Mouse (Mus musculus) forebrain, embryonic 11.5 days (tissue): ENCODE data around the gene Gp1ba. TPM values are rescaled to one million over a fixed set of nuclear protein-coding genes. Genes with fewer than 3 reads are reported as not detected.

ENCODE experiments used
- ATAC-seq: fragments of 200-750 bp; cut with Nextera tagmentation; replicated peaks from 2 replicates; pipeline ENCODE4 v1.8.0; 2017; ENCODE audit warnings: moderate TSS enrichment; ENCODE audit not compliant: low FRiP score
- DNase-seq: peaks from one replicate; pipeline ENCODE4 v3.0.0-alpha.2; 2017; ENCODE audit warnings: low spot score
- H3K27ac ChIP-seq: fragments of 300-500 bp; sonication (generic); 2 replicates; pipeline ENCODE4 v1.5.1; 2014; ENCODE audit warnings: low read depth, low read length
- H3K27me3 ChIP-seq: fragments of 300-500 bp; sonication (generic); 2 replicates; pipeline ENCODE4 v1.6.1; 2014; ENCODE audit warnings: mild to moderate bottlenecking, low read length, mixed read lengths; ENCODE audit not compliant: control insufficient read depth, insufficient read depth
- H3K36me3 ChIP-seq: fragments of 300-500 bp; sonication (generic); 2 replicates; pipeline ENCODE4 v1.6.1; 2014; ENCODE audit warnings: mild to moderate bottlenecking, low read length, moderate library complexity, mixed read lengths; ENCODE audit not compliant: control insufficient read depth, insufficient read depth
- H3K4me1 ChIP-seq: fragments of 300-500 bp; sonication (generic); replicated peaks from 2 replicates; pipeline ENCODE4 v1.6.1; 2014; ENCODE audit warnings: low read length, mixed read lengths; ENCODE audit not compliant: control insufficient read depth, insufficient read depth
- H3K4me2 ChIP-seq: fragments of 300-500 bp; sonication (generic); 2 replicates; pipeline ENCODE4 v1.6.1; 2014; ENCODE audit warnings: low read depth, mild to moderate bottlenecking, low read length, moderate library complexity, mixed read lengths; ENCODE audit not compliant: severe bottlenecking
- H3K4me3 ChIP-seq: fragments of 300-500 bp; sonication (generic); 2 replicates; pipeline ENCODE4 v1.5.1; 2014; ENCODE audit warnings: low read depth, low read length
- H3K9ac ChIP-seq: fragments of 300-500 bp; sonication (generic); 2 replicates; pipeline ENCODE4 v1.6.1; 2014; ENCODE audit warnings: low read length
- H3K9me3 ChIP-seq: fragments of 300-500 bp; sonication (generic); 2 replicates; pipeline ENCODE4 v1.6.1; 2016; ENCODE audit warnings: low read length, mixed read lengths; ENCODE audit not compliant: control insufficient read depth
- WGBS: fragments of 180-500 bp; shearing (Covaris S2); extraction: QIAGEN DNeasy Blood & Tissue Kit; methylation state at CpG from one replicate; pipeline ENCODE4 v1.1.7; 2014; 5-methylcytosine and 5-hydroxymethylcytosine counted together
- polyA plus RNA-seq: library from polyadenylated mRNA; unstranded; fragments of >200 nt; fragmentation: Nextera tagmentation; extraction: Ambion mirVana; gene quantifications from 2 replicates; pipeline ENCODE4 v1.2.1, GENCODE M21; 2014

Gp1ba gene
- polyA plus RNA-seq, 1 experiment from 2014 or later = 1.1 TPM

DNA sequence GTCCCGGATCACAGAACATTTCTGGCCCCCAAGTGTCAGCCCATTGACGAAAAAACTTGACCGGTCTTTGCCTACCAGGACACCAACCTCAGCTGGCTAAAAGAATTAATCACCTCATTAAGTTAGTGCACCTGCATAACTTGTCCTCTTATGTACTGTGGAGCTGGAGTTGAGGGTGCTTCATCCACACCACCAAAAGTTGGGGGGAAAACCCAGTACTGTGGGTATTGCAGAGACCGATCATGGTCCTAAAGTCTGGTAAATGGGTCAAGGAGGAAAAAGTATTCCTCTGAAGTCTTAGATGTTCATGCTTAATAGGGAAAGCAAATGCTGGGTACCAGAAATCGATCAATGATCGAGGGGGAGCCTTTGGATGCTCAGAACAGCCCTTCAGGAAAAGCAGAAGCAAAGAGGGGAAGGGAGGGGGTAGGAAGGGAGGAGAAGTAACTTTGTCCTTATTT lies 14.0 kb downstream of the Gp1ba start:
- WGBS = 64% methylated on average over 6 of the region's 6 CpGs
- peak overlapping the region; percentile 98 for H3K9ac ChIP-seq
- H3K4me3 ChIP-seq = peak overlapping the region; percentile 99
- peaks cover 21% of the 10 kb centered on the region for H3K36me3 ChIP-seq
- no peaks in the 10 kb centered on the region for H3K9me3 ChIP-seq
- DNase-seq (peak; percentile 41), ATAC-seq (no peak)
- H3K4me1 ChIP-seq = peaks cover 35% of the 10 kb centered on the region
- H3K27me3 ChIP-seq = no peaks in the 10 kb centered on the region
- H3K4me2 ChIP-seq = peak overlapping the region; percentile 97
- peak overlapping the region; percentile 94 for H3K27ac ChIP-seq

DNA sequence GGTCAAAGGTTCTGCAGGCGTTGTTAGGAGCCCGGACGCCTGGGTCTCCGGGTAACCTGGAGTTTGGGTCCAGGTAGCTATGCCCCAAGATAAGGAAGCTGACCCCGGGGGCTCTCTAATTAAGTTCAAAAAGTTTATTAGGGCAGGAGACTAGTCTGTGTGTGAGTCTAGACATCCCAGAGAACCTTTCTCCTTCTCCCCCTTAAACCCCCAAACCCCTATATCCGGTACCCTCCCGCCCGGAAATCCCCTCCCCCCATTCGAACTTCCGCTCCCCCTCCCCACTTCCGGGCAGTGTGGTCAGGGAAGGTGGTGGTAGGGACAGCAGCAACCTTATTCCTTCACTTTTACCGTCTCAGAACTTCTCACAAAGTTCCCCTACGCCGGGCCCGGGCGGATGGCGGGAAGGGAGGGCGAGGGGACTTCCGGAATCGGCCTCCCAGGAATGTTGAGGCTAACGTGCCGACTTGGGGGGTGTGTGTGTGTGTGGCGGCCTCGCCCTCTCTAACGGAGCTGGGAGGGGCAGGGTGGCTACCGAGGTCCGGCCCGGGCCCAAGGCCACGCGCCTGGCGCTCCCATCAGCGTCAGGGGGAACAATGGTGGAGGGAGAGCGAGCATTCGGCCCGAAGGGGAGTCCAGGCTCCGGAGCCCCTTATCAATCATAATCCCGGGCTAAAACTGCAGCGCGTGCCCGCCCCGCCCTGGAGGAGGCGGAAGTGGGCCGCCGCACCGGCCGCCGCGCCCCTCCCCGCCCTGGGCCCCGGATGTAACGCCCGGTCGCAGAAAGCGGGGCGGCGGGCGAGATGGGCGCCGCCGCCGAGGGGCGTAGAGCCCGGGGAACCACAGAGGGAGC lies 14.6 kb downstream of the Gp1ba start:
- 1% methylated on average over 63 of the region's 63 CpGs for WGBS
- Histone ChIP-seq H3K4me1 (peaks cover 31% of the 10 kb centered on the region), H3K4me2 (peak overlapping the region; percentile 97), H3K9me3 (no peaks in the 10 kb centered on the region), H3K27ac (peak overlapping the region; percentile 94), H3K27me3 (no peaks in the 10 kb centered on the region), H3K36me3 (peaks cover 21% of the 10 kb centered on the region), H3K4me3 (peak overlapping the region; percentile 99), H3K9ac (peak overlapping the region; percentile 98)
- ATAC-seq (peak; percentile 58), DNase-seq (peak; percentile 86)

DNA sequence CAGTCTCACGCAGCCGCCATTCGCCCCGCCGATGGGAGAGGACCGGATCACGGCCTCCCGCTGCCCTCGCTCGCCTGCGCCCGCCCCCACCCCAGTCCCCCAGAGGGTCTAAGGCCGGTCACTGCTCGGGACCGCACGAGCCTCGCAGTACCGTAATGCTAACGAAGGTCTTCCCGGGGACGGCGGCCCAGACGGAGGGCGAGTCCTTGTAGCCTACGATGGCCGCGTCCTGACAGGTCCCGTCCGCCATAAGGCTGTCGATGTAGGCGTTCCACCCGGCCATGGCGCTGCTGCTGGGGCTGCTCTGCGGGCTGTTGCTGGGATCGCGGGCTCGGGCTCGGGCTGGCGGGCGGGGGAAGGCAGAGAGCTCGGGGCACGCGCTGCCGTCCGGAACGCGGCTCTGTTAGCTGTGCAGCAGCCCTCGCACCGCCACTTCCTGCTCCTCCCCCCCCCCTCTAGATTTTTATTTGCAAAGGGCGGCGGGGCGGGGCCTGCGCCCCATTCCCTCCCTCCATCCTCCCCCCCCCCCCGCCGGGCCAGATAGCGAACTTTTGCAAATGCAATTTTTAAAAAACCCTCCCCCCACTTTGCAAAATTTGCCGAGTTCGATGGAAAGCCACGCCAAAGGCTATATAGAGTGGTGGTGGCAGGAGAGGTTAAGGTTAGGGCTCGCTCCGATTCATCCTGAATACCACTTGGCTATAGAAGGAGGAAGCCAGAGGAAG lies 15.4 kb downstream of the Gp1ba start, which contains the start of gene Pfn1:
Pfn1 (minus strand) TSS at position 447 of the 725 bp plus-strand sequence.
- H3K4me1 ChIP-seq = peaks cover 29% of the 10 kb centered on the region
- peak within 1 kb of the TSS; percentile 99 for H3K4me3 ChIP-seq
- H3K36me3 ChIP-seq = peaks cover 18% of the 10 kb centered on the region
- no peaks in the 10 kb centered on the region for H3K27me3 ChIP-seq
- H3K9ac ChIP-seq = peak within 1 kb of the TSS; percentile 98
- no peaks in the 10 kb centered on the region for H3K9me3 ChIP-seq
- ATAC-seq (peak; percentile 38), DNase-seq (peak; percentile 92)
- peak within 1 kb of the TSS; percentile 97 for H3K4me2 ChIP-seq
- peak within 1 kb of the TSS; percentile 94 for H3K27ac ChIP-seq
- WGBS = under 1% methylated on average over 57 of the region's 61 CpGs

DNA sequence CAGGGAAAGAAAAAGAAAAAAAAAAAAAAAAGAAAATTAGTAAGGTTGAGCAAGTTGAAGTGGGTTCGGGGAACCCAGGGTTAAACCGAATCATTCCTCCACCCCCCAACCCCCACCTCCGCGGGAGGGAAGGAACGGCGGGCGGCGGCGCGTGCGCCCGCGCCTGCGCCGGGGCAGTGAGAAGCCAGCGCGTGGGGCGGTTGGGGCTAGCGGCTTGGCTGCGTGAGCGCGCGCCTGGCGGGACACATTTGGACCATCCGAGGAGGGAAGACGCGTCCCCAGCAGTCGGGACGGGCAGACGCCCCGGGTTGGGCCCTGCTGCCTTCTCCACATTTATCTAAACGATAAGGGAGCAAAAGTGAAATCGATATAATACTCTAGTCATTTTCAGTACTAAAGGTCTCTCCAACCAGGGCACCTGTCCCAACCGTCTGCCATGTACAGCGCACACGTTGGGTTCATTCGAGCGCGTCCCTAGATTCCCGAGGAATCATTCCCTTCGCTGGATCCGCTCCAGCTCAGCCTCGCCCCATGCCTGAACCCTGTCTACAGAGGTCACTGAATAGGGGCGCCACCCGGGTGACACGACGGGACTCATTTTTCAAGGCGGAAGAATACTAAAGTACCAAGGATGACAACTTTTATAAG lies 16.1 kb downstream of the Gp1ba start:
- H3K9me3 ChIP-seq = no peaks in the 10 kb centered on the region
- H3K4me3 ChIP-seq = peak overlapping the region; percentile 99
- peak overlapping the region; percentile 97 for H3K4me2 ChIP-seq
- WGBS = under 1% methylated on average over 48 of the region's 48 CpGs
- H3K4me1 ChIP-seq = peaks cover 29% of the 10 kb centered on the region
- no peaks in the 10 kb centered on the region for H3K27me3 ChIP-seq
- peak; percentile 48 for ATAC-seq
- H3K9ac ChIP-seq = peak overlapping the region; percentile 98
- peak; percentile 88 for DNase-seq
- peaks cover 12% of the 10 kb centered on the region for H3K36me3 ChIP-seq
- H3K27ac ChIP-seq = peak overlapping the region; percentile 94

DNA sequence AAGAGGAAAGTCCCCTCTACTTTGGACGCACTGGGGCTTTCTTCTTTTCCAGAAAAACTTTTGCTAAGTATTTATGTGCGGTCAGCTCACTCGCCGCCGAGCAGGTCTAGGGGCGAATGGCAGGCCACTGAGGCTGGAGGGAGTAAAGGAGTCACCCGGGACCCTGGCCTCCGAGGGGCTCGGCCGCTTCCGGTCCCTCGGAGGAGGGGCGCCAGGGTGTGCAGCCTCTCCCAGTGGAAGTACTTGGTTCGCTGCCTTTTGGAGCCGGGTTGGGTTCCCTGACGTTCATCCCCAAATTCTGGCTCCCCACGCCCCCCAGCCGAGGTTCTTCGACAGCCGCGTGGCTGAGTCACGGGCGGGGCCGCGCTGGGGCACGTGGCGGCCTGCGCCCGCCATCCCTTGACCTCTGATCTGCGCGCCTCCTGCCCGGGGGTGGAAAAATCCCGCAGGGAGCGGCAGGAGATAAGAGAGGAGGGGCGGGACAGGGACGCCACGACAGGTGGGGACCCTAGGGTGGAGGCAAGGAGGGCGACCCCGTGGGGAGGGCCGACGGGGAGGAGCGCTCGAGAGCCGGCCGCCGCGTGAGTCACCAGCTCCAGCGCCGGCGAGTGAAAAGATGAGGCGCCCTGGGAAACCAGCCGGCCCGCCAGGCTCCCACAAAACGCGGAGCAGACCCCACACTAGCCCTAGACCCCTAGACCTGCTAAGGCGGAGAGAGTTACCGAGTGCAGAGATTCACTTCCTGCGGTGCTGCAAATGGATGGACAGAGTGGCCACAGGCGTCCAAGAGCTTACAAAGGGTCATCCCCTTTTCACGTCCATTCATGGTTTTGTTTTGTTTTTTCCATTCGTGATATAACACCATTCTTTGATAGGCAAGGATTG lies 16.9 kb downstream of the Gp1ba start:
- Histone ChIP-seq H3K27ac (peak overlapping the region; percentile 94), H3K27me3 (no peaks in the 10 kb centered on the region), H3K9me3 (no peaks in the 10 kb centered on the region), H3K4me3 (peak overlapping the region; percentile 99), H3K36me3 (peaks cover 6% of the 10 kb centered on the region), H3K9ac (peak overlapping the region; percentile 98), H3K4me1 (peaks cover 26% of the 10 kb centered on the region), H3K4me2 (peak overlapping the region; percentile 97)
- WGBS = under 1% methylated on average over 61 of the region's 61 CpGs
- ATAC-seq = peak; percentile 48
- peak; percentile 86 for DNase-seq

- Histone ChIP-seq H3K9ac (peak overlapping the region; percentile 98), H3K36me3 (peaks cover 2% of the 10 kb centered on the region; the same call in 1 of the 2 replicates), H3K4me1 (peaks cover 25% of the 10 kb centered on the region), H3K27ac (peak overlapping the region; percentile 94; the same call in 1 of the 2 replicates), H3K9me3 (no peaks in the 10 kb centered on the region), H3K4me2 (peak overlapping the region; percentile 97), H3K4me3 (peak overlapping the region; percentile 99), H3K27me3 (no peaks in the 10 kb centered on the region)
- ATAC-seq (no peak; the same call in 1 of the 2 replicates), DNase-seq (peak; percentile 71)
- WGBS = 3% methylated on average over 16 of the region's 16 CpGs
Observed at GRCm38 (mm10) chr11:70656456-70656927, 17.6 kb downstream of the Gp1ba start.

- peaks cover 23% of the 10 kb centered on the region for H3K4me1 ChIP-seq
- H3K27me3 ChIP-seq = no peaks in the 10 kb centered on the region
- peak within 1 kb of the TSS; percentile 98 for H3K9ac ChIP-seq
- H3K27ac ChIP-seq = peak within 1 kb of the TSS; percentile 94; the same call in 1 of the 2 replicates
- no peaks in the 10 kb centered on the region for H3K9me3 ChIP-seq
- peaks cover under 1% of the 10 kb centered on the region; the same call in 1 of the 2 replicates for H3K36me3 ChIP-seq
- WGBS = 11% methylated on average over 3 of the region's 3 CpGs
- no peak for DNase-seq
- ATAC-seq = no peak
- H3K4me2 ChIP-seq = peak within 1 kb of the TSS; percentile 97
- H3K4me3 ChIP-seq = peak within 1 kb of the TSS; percentile 99
Observed at GRCm38 (mm10) chr11:70656964-70657363, 18.0 kb downstream of the Gp1ba start, which contains the start of gene Eno3. Gene Eno3, plus strand, starts transcription at chr11:70657202.
